Mouse (Mus musculus): ENCODE measurements at regions not wholly inside any gene's neighbourhood (a gene's known extent, or its start where the extent isn't known, plus 50 kb on each side); places are given as distances from the start of the nearest gene placed in this dataset.

- no peaks in the 10 kb centered on the region for H3K36me3 ChIP-seq (ENCODE audit: control insufficient read depth, insufficient read depth, low read length)
- no peaks in the 10 kb centered on the region for H3K4me1 ChIP-seq (ENCODE audit: control insufficient read depth, insufficient read depth, low read length)
- TF ChIP-seq CTCF (IDR thresholded peaks at IDR 0.05; ENCODE audit: low read depth, low read length) (no peak), POLR2A (IDR thresholded peaks at IDR 0.05; ENCODE audit: extremely low read depth, insufficient read depth, low read length) (no peak)
- H3K9ac ChIP-seq (ENCODE audit: low read depth, low read length), result no peak overlapping the region
- no peak overlapping the region for H3K4me3 ChIP-seq (ENCODE audit: insufficient read depth, low read depth, low read length)
- 83% methylated on average over 2 of the region's 2 CpGs for WGBS
- H3K79me2 ChIP-seq (ENCODE audit: control insufficient read depth, insufficient read depth, low read length), result no peaks in the 10 kb centered on the region
- no peak overlapping the region for H3K27ac ChIP-seq (replicated peaks; ENCODE audit: insufficient read depth, low read depth, low read length)
- no peak for DNase-seq (ENCODE audit: extremely low read depth, low read depth, low spot score)
- H3K27me3 ChIP-seq (ENCODE audit: control insufficient read depth, insufficient read depth, low read length), result no peaks in the 10 kb centered on the region
Measured at GRCm38 (mm10) chr7:136665901-136666300, 228.5 kb upstream of the Mgmt start.

- H3K27me3 ChIP-seq (ENCODE audit: control insufficient read depth, insufficient read depth, low read length), result no peaks in the 10 kb centered on the region
- WGBS, result 22% methylated on average over 6 of the region's 6 CpGs
- no peaks in the 10 kb centered on the region for H3K36me3 ChIP-seq (ENCODE audit: control insufficient read depth, insufficient read depth, low read length)
- H3K79me2 ChIP-seq (ENCODE audit: control insufficient read depth, insufficient read depth, low read length), result no peaks in the 10 kb centered on the region
- no peak overlapping the region for H3K4me3 ChIP-seq (ENCODE audit: insufficient read depth, low read depth, low read length)
- H3K4me1 ChIP-seq (ENCODE audit: control insufficient read depth, insufficient read depth, low read length), result no peaks in the 10 kb centered on the region
- no peak overlapping the region for H3K27ac ChIP-seq (replicated peaks; ENCODE audit: insufficient read depth, low read depth, low read length)
- TF ChIP-seq POLR2A (IDR thresholded peaks at IDR 0.05; ENCODE audit: extremely low read depth, insufficient read depth, low read length) (no peak), CTCF (IDR thresholded peaks at IDR 0.05; ENCODE audit: low read depth, low read length) (no peak)
- no peak for DNase-seq (ENCODE audit: extremely low read depth, low read depth, low spot score)
- H3K9ac ChIP-seq (ENCODE audit: low read depth, low read length), result no peak overlapping the region
Measured at GRCm38 (mm10) chr7:136666707-136667106, 227.7 kb upstream of the Mgmt start.

GRCm38 (mm10) chr7:136670675-136671074 is 223.7 kb upstream of the Mgmt start:
- 72% methylated on average over 7 of the region's 7 CpGs for WGBS
- no peak for TF ChIP-seq CTCF (IDR thresholded peaks at IDR 0.05; ENCODE audit: low read depth, low read length)
- no peak for TF ChIP-seq POLR2A (IDR thresholded peaks at IDR 0.05; ENCODE audit: extremely low read depth, insufficient read depth, low read length)

GRCm38 (mm10) chr7:136674159-136674558 is 220.3 kb upstream of the Mgmt start:
- no peak for DNase-seq (ENCODE audit: extremely low read depth, low read depth, low spot score)
- no peaks in the 10 kb centered on the region for H3K27me3 ChIP-seq (ENCODE audit: control insufficient read depth, insufficient read depth, low read length)

More at GRCm38 (mm10) chr7:136670675-136671074, 223.7 kb upstream of the Mgmt start:
- Histone ChIP-seq H3K27ac (replicated peaks; ENCODE audit: insufficient read depth, low read depth, low read length) (no peak overlapping the region), H3K27me3 (ENCODE audit: control insufficient read depth, insufficient read depth, low read length) (no peaks in the 10 kb centered on the region), H3K79me2 (ENCODE audit: control insufficient read depth, insufficient read depth, low read length) (no peaks in the 10 kb centered on the region), H3K4me1 (ENCODE audit: control insufficient read depth, insufficient read depth, low read length) (no peaks in the 10 kb centered on the region), H3K4me3 (ENCODE audit: insufficient read depth, low read depth, low read length) (no peak overlapping the region), H3K36me3 (ENCODE audit: control insufficient read depth, insufficient read depth, low read length) (no peaks in the 10 kb centered on the region), H3K9ac (ENCODE audit: low read depth, low read length) (no peak overlapping the region)
- DNase-seq (ENCODE audit: extremely low read depth, low read depth, low spot score), result no peak

GRCm38 (mm10) chr7:136675041-136675440 is 219.4 kb upstream of the Mgmt start:
- H3K27me3 ChIP-seq (ENCODE audit: control insufficient read depth, insufficient read depth, low read length), result no peaks in the 10 kb centered on the region
- no peak overlapping the region for H3K27ac ChIP-seq (replicated peaks; ENCODE audit: insufficient read depth, low read depth, low read length)
- 53% methylated on average over 5 of the region's 5 CpGs for WGBS
- H3K4me1 ChIP-seq (ENCODE audit: control insufficient read depth, insufficient read depth, low read length), result no peaks in the 10 kb centered on the region
- H3K79me2 ChIP-seq (ENCODE audit: control insufficient read depth, insufficient read depth, low read length), result no peaks in the 10 kb centered on the region
- H3K4me3 ChIP-seq (ENCODE audit: insufficient read depth, low read depth, low read length), result no peak overlapping the region
- no peak for TF ChIP-seq POLR2A (IDR thresholded peaks at IDR 0.05; ENCODE audit: extremely low read depth, insufficient read depth, low read length)
- TF ChIP-seq CTCF (IDR thresholded peaks at IDR 0.05; ENCODE audit: low read depth, low read length), result no peak
- no peaks in the 10 kb centered on the region for H3K36me3 ChIP-seq (ENCODE audit: control insufficient read depth, insufficient read depth, low read length)
- no peak for DNase-seq (ENCODE audit: extremely low read depth, low read depth, low spot score)
- no peak overlapping the region for H3K9ac ChIP-seq (ENCODE audit: low read depth, low read length)

More at GRCm38 (mm10) chr7:136674159-136674558, 220.3 kb upstream of the Mgmt start:
- H3K27ac ChIP-seq (replicated peaks; ENCODE audit: insufficient read depth, low read depth, low read length), result no peak overlapping the region
- H3K36me3 ChIP-seq (ENCODE audit: control insufficient read depth, insufficient read depth, low read length), result no peaks in the 10 kb centered on the region
- H3K9ac ChIP-seq (ENCODE audit: low read depth, low read length), result no peak overlapping the region
- no peaks in the 10 kb centered on the region for H3K4me1 ChIP-seq (ENCODE audit: control insufficient read depth, insufficient read depth, low read length)
- H3K4me3 ChIP-seq (ENCODE audit: insufficient read depth, low read depth, low read length), result no peak overlapping the region
- no peak for TF ChIP-seq POLR2A (IDR thresholded peaks at IDR 0.05; ENCODE audit: extremely low read depth, insufficient read depth, low read length)
- no peak for TF ChIP-seq CTCF (IDR thresholded peaks at IDR 0.05; ENCODE audit: low read depth, low read length)
- WGBS, result 57% methylated on average over 5 of the region's 5 CpGs
- no peaks in the 10 kb centered on the region for H3K79me2 ChIP-seq (ENCODE audit: control insufficient read depth, insufficient read depth, low read length)

GRCm38 (mm10) chr7:136676104-136676503 is 218.3 kb upstream of the Mgmt start:
- no peak for DNase-seq (ENCODE audit: extremely low read depth, low read depth, low spot score)
- Histone ChIP-seq H3K79me2 (ENCODE audit: control insufficient read depth, insufficient read depth, low read length) (no peaks in the 10 kb centered on the region), H3K4me1 (ENCODE audit: control insufficient read depth, insufficient read depth, low read length) (no peaks in the 10 kb centered on the region), H3K4me3 (ENCODE audit: insufficient read depth, low read depth, low read length) (no peak overlapping the region), H3K9ac (ENCODE audit: low read depth, low read length) (no peak overlapping the region), H3K27ac (replicated peaks; ENCODE audit: insufficient read depth, low read depth, low read length) (no peak overlapping the region), H3K36me3 (ENCODE audit: control insufficient read depth, insufficient read depth, low read length) (no peaks in the 10 kb centered on the region), H3K27me3 (ENCODE audit: control insufficient read depth, insufficient read depth, low read length) (no peaks in the 10 kb centered on the region)
- WGBS, result 44% methylated on average over 6 of the region's 6 CpGs
- no peak for TF ChIP-seq POLR2A (IDR thresholded peaks at IDR 0.05; ENCODE audit: extremely low read depth, insufficient read depth, low read length)
- no peak for TF ChIP-seq CTCF (IDR thresholded peaks at IDR 0.05; ENCODE audit: low read depth, low read length)
